Mouse (Mus musculus) yolk sac, embryonic 10.5 days (tissue): ENCODE results near the gene Capza1.

Source experiments
- DNase-seq: peaks from one replicate; pipeline ENCODE4 v3.0.0-alpha.2; 2017; ENCODE audit warnings: low spot score

Gene Capza1

DNA sequence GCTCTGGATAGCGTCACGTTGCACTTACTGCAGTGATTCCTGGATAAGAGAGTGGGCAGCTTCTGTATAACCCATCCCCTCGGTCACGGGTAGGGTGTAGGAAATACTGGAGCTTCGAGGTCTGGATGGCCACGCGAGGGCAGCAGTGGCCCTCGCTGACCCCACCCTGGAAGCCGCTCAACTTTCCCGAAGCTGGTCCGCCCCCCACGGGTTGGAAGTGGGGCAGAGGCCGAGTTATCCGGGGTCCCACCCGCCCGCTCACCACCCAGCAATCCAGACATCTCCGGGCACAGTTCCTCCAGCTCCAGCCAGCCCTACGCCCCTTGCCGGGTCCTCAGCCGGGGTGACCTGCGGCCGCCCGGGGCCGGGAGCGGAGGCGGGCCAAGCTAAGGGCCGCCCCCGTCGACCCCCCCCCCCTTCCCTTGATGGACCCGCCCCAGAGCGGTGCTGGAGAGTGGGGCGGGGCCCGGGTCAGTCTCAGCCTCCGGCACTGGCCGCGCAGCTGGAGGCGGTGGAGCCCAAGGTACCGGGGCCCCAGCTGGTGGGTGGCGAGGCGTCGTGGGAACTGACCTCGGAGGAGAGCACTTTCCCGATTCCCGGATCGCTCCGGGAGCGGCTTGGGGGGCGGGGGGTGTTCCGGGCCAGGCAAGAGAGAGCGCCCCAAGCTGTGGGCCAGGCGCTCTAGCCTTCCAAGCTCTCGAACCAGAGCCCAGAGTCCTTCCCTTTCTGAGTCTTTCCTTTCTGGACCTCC lies 75.6 kb downstream of the Capza1 start:
- DNase-seq: peak; percentile 93

DNA sequence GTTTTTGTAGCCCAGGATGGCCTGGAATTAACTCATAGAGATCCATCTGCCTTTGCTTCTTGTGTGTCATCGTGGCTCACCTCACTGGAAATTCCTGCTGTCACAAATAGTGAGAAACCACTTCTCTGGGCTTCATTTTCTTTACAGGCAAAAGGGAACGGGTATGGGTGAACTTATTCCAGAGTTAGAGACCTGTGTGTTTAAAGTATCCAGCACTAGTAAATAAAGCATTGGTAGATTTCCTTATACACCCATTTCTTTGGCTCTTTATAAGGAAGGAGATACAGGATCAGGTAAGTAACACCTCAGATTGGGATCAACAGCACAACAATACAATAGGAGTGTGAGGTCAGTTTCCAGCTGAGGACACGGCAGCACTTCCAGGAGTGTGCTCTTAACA lies 76.2 kb downstream of the Capza1 start, which contains the start of gene Rhoc:
Gene Rhoc (plus strand): TSS at position 301 of the 400 bp plus-strand sequence.
- DNase-seq: no peak

GRCm38 (mm10) chr3:104785284-104785683 lies 79.0 kb downstream of the Capza1 start:
- DNase-seq: no peak

- DNase-seq: no peak
Observed at GRCm38 (mm10) chr3:104783971-104784500, 80.3 kb downstream of the Capza1 start.

DNA sequence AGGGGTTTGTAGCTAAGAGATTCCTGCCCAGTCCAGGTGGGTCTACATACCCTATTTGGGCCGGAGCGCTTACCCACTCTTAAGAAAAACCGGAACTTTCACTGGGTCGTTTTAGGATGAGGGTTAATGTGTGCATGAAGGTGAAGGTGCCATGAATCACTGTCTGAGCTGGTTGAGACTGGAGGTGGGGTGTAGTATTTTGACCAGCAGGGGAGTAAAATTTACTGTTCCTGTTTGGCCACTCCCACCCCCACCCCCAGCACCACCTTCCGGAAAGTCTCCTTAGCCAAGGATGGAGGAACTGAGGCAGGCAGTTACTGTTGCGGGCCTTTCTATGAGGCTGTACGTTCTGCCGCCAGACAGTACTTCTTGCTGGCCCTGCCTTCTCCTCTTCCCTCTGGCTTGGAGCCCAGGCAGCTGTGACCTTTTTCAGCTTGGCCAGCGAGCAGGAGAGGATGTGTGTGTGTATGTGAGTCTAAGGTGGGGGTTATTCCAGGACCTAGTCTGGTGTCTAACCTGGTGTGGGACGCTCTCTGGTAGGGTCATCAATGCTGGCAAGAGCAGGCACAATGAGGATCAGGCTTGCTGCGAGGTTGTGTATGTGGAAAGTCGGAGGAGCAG lies 82.1 kb downstream of the Capza1 start:
- DNase-seq: no peak

DNA sequence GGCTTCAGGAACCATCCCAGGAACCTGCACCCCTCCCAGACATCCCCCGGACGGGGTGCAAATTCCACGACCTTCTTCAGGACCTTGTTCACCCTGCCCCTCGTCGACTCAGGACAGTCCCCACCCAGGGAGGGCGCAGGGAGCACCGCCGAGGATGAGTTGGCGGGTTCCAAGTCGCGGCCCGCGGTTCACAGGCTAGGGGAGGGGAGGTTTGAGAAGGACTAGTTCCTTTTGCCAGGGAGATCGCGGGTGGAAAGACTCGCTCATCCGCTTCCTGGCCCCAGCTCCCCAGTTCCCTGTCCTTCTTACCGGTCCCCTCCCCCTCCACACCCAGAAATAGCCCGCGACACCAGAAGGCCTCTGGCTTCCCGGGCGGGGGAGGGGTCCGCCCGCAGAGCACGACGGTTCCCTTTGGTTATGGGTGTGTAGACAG lies 82.8 kb downstream of the Capza1 start, which contains the start of gene Fam19a3:
Gene Fam19a3 (minus strand): TSS at position 370 of the 433 bp plus-strand sequence.
- DNase-seq: no peak

GRCm38 (mm10) chr3:104780561-104781420 lies 83.5 kb downstream of the Capza1 start, which contains the start of gene Ppm1j:
Gene Ppm1j, plus strand, starts transcription at chr3:104781056.
- peak; percentile 63 for DNase-seq

DNA sequence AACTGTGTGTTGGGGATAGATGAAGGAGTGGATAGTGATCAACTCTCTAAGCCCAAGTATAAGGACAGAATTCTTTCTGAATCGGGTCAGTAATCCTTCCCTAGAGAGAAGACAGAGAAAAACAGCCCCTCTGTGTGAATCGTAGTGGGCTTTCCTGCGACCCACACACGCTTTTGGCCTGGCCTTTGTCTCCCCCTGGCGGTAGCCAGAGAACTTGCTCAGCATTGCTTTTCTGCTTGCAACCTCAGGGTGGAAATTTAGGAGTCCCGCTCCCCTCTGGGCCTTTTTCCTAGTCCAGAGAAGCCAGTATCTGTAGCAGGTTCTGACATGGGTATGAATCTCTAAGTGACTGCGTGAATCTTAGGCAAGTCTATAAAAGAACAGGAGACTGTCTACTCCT lies 84.4 kb downstream of the Capza1 start:
- DNase-seq: no peak

- no peak for DNase-seq
Observed at GRCm38 (mm10) chr3:104777342-104777741, 87.0 kb downstream of the Capza1 start.

DNA sequence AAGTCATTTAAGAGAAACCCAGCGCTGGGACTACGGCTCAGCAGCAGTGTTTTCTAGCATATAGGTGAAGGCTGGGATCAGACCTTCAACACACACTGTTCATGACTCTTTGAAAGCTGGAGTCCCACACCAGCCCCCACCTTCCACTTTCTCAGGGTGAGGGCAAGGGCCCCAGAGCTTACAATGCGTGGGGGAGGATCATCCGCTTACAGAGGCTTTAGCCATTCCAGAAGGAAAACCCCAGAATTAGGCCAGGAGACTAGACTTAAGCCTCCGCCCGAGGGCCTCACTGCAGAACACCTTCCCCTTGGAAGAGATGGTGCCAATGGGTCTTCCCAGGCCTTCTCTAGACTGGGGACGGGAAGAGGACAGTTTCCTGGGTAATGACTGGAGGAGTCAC lies 91.0 kb downstream of the Capza1 start:
- DNase-seq: no peak
